Mouse (Mus musculus) MEL (cell line): ENCODE data around the gene Micall1.

Experiments used
- ETS1 ChIP-seq: IDR thresholded peaks from 2 replicates; pipeline ENCODE4 v1.6.1; 2012; ENCODE audit warnings: low read depth, mild to moderate bottlenecking, inconsistent platforms, low read length, improper control_type of control experiment, moderate library complexity
- POLR2A ChIP-seq, 2 experiments: IDR thresholded peaks; 2 replicates each; pipeline ENCODE4 v1.6.1; 2011 to 2012; ENCODE audit warnings: low read length in 2 of 2, mild to moderate bottlenecking in 2 of 2, control low read depth in 1 of 2, improper control_type of control experiment in 1 of 2, low read depth in 1 of 2, moderate library complexity in 1 of 2; ENCODE audit not compliant: control insufficient read depth in 1 of 2, insufficient read depth in 1 of 2, poor library complexity in 1 of 2

GRCm38 (mm10) chr15:79103264-79103663 lies 5.4 kb upstream of the Micall1 start:
- no peak for TF ChIP-seq ETS1
- no peak for TF ChIP-seq POLR2A (IDR thresholded peaks at IDR 0.05; ENCODE audit: control insufficient read depth in 1 of 2, insufficient read depth in 1 of 2, low read depth in 1 of 2, low read length in 2 of 2, poor library complexity in 1 of 2)
